Mouse (Mus musculus): Measurements from ENCODE around the gene Supt16.

DNA sequence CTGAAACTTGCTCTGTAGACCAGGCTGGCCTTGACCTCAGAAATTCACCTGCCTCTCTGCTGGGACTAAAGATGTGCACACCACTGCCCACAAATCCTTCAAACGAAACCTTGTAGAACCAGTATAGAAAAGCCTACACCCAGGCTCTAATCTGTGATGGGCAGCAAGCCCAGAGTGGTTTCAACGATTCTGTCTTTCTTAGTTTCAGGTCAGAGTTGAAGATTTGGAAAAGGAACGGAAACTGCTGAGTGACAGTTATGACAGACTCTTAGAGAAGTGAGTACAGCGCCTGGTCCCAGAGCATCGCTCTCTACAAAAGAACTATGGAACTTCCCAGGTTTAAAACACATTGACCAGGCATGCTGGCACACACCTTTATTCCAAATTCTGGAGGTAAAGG, 63.6 kb downstream of the Supt16 start:
- TF ChIP-seq EP300 (IDR thresholded peaks at IDR 0.05; ENCODE audit: insufficient read depth, low read depth, low read length) (no peak), CTCF (IDR thresholded peaks at IDR 0.05; ENCODE audit: low read depth, low read length) (no peak)
